Mouse (Mus musculus): Measurements from ENCODE around the gene Tmem237.

The Tmem237 gene

DNA sequence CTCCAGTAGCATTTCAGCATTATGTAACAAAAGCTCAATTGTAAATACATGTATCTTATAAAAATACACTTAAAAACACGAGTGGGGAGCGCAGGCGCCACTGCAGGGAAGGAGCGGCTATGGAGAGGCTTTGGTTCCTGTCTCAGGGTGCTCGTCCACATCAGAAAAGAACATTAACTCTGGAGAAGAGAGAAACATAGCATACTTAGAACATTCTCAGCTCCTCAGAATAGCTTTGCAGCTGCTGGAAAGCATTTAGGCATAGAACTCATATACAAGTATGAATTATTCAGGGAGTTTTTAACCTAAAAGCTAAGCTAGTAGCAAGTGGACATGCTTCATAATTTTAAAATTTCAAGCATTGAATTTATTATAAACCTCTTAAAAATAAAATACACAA is 19.2 kb downstream of the Tmem237 start:
- no peak for DNase-seq (ENCODE audit: low read depth, low spot score)

DNA sequence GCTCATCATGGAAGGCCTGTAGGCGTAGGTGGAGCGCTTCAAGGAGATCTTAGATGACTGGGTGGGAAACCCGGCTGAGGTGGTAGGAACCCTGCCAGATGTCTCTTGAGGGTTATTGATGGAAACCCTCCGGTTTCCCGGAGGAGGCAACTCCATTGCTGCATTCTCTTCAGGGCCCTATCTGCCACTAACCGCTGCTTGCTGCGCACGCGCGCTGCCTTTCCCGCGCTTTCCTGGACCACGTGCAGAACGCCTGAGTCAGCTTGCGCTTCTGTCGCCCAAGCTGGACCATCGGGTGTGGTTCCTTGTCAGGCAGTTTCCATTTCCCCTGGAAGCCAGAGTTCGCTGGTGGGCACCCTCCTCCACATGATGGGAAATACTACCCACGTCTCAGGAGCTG is 25.5 kb downstream of the Tmem237 start, which contains the start of gene C2cd6:
Gene C2cd6, minus strand, starts transcription at position 196 of the 400 bp plus-strand sequence.
- no peak for DNase-seq (ENCODE audit: low read depth, low spot score)

DNA sequence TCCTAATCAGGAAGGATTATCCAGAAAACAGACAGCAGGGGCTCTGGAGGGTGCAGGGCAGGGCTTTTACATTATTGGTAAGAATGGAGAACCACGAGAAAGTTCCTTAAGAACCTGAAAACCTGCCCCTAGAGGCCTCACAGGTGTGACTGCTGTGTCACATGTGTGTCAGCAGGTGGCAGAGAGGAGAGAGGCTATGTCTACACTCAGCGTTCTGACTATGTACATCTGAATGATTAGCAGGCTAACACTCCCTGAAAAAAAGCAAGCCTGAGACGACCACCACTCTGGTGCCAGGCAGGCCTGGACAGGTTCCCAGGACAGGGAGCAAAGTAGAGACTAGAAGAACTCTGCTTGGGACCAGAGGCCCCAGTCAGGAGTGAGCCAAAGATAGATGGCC is 49.3 kb downstream of the Tmem237 start:
- peak; percentile 28 for DNase-seq (ENCODE audit: low read depth, low spot score)

DNA sequence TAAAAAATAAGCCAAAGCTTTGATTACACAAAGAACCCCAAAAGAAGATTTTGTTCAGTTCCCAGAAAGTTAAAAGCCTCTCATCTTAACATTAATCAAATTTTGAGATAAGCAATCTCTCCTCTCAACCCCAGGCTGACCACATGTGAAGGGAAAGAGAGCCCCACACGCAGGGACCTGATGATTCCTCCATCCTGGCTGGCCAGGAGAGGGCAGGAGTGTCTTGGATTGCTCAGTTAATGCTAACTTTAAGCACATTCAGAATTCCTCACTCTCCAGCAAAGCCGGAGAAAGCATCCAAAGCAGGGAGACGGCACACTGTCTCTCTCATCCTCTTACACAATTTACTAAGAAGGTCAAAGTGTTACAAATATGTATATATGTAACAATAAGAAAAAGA is 52.2 kb downstream of the Tmem237 start:
- no peak for DNase-seq (ENCODE audit: low read depth, low spot score)

DNA sequence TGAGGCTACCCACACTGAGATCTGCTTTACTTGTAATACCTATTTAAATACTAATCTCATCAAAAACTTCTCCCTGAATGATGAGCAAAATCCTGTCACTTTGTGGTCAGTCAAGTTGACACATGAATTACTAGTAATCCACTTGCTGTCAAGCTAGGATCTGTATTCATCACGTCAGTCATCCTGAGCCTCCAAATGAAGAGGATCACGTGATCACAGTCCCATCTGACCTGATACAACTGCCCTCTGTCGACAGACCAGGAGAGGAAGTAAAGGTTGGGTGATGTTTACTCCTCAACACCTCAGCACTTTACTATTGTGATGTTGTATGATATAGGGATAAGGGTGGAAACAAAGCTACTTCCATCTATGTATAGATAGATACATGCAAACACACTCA is 56.5 kb downstream of the Tmem237 start:
- DNase-seq (ENCODE audit: low read depth, low spot score) = no peak

- DNase-seq (ENCODE audit: low read depth, low spot score) = no peak
These were observed 63.3 kb downstream of the Tmem237 start for GRCm38 (mm10) chr1:59056955-59057354.

DNA sequence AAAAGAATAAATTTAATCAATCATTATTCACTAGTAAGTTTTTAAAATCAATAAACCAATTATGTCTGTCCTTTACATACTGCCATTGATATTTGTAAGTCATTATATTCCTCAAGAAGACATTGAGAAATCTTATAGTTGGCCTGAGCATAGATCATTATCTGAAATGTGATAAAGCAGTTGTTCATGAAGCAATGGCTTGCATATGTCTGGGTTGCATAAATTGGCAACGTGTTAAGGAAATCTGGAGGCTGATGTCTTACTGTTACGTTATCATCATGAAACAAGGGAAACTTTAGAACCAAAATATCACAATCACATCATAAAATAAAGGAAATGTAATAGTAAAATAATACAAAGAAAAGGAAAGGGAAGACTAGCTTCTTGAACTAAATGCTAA is 68.9 kb downstream of the Tmem237 start:
- no peak for DNase-seq (ENCODE audit: low read depth, low spot score)
